Mouse (Mus musculus) layer of hippocampus, postnatal 25 days (tissue): ENCODE results near the gene Nav2. TPM values are rescaled to one million over a fixed set of nuclear protein-coding genes. Genes with fewer than 3 reads are reported as not detected.

ENCODE experiments used
- DNase-seq, 2 experiments: peaks; one replicate each; pipeline ENCODE4 v3.0.0; 2022; ENCODE audit warnings: mixed read lengths in 2 of 2, low spot score in 1 of 2; ENCODE audit errors: extremely low spot score in 1 of 2
- total RNA-seq, 2 experiments: library from RNA; stranded (reverse); gene quantifications; 2 replicates each; pipeline ENCODE4 v1.2.3; 2021

Gene Nav2
- total RNA-seq, 2 experiments from 2014 or later = 56.4 to 101 TPM

GRCm38 (mm10) chr7:49450261-49451141, 542.0 kb downstream of the Nav2 start:
- DNase-seq = no peak

GRCm38 (mm10) chr7:49451240-49451639, 542.7 kb downstream of the Nav2 start:
- DNase-seq = no peak

GRCm38 (mm10) chr7:49452274-49452673, 543.8 kb downstream of the Nav2 start:
- DNase-seq = no peak

GRCm38 (mm10) chr7:49454601-49455000, 546.1 kb downstream of the Nav2 start:
- DNase-seq = no peak

- peak in 1 of 2 experiments; percentile 69 for DNase-seq
Observed at GRCm38 (mm10) chr7:49456148-49456547, 547.6 kb downstream of the Nav2 start.

GRCm38 (mm10) chr7:49457398-49457797, 548.9 kb downstream of the Nav2 start:
- DNase-seq = no peak

GRCm38 (mm10) chr7:49457890-49458289, 549.4 kb downstream of the Nav2 start:
- DNase-seq = no peak

- no peak for DNase-seq
Observed at GRCm38 (mm10) chr7:49462328-49462811, 553.9 kb downstream of the Nav2 start.

- DNase-seq = no peak
Observed at GRCm38 (mm10) chr7:49467861-49468260, 559.3 kb downstream of the Nav2 start.

GRCm38 (mm10) chr7:49468492-49469205, 560.1 kb downstream of the Nav2 start:
- no peak for DNase-seq

GRCm38 (mm10) chr7:49471278-49471677, 562.8 kb downstream of the Nav2 start:
- DNase-seq = peak in 1 of 2 experiments; percentile 77

GRCm38 (mm10) chr7:49475282-49475681, 566.8 kb downstream of the Nav2 start:
- no peak for DNase-seq

- no peak for DNase-seq
Observed at GRCm38 (mm10) chr7:49476163-49476562, 567.6 kb downstream of the Nav2 start.

- DNase-seq = peak in 1 of 2 experiments; percentile 75
Observed at GRCm38 (mm10) chr7:49476666-49477065, 568.1 kb downstream of the Nav2 start.

GRCm38 (mm10) chr7:49477076-49477975, 568.8 kb downstream of the Nav2 start:
- DNase-seq = no peak

GRCm38 (mm10) chr7:49477976-49478349, 569.4 kb downstream of the Nav2 start:
- no peak for DNase-seq

GRCm38 (mm10) chr7:49478886-49479285, 570.4 kb downstream of the Nav2 start:
- DNase-seq = no peak

GRCm38 (mm10) chr7:49480962-49481361, 572.4 kb downstream of the Nav2 start:
- no peak for DNase-seq

GRCm38 (mm10) chr7:49484036-49484744, 575.7 kb downstream of the Nav2 start:
- no peak for DNase-seq
